Mouse (Mus musculus) brain, embryonic 14.5 days (tissue): ENCODE results near the gene Trim17.

Experiments used
- CTCF ChIP-seq: fragments of 200-500 bp; IDR thresholded peaks from 2 replicates; pipeline ENCODE4 v1.5.1; 2012; ENCODE audit warnings: inconsistent platforms, mild to moderate bottlenecking, moderate library complexity, borderline replicate concordance; ENCODE audit not compliant: insufficient read depth, insufficient read length; ENCODE audit errors: extremely low read depth
- POLR2A ChIP-seq: fragments of 200-500 bp; IDR thresholded peaks from 2 replicates; pipeline ENCODE4 v1.6.1; 2012; ENCODE audit warnings: mild to moderate bottlenecking, inconsistent platforms, borderline replicate concordance; ENCODE audit not compliant: poor library complexity, insufficient read depth, insufficient read length, severe bottlenecking; ENCODE audit errors: extremely low read depth

DNA sequence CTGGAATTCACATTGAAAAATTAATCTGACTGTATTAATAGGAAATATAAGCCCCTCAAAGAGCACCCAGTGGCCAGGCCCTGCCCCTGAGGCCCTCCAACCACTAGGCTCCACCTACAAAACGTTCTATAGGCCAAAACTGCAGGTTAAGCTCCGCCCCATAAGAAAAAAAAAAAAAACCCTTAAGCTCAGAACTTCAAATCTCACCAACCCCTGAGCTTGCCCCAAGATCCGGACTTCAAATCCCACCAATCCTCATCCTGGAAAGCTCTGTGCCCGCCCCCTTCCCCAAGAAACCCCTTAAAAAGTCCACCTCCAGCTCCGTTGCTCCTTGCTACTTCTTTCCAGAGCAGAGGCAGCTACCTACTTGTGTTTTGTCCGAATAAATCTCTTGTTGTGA lies 49.6 kb upstream of the Trim17 start:
- TF ChIP-seq CTCF (no peak), POLR2A (no peak)
